Mouse (Mus musculus): ENCODE measurements around the gene Cc2d2a.

- no peak for TF ChIP-seq POLR2A (IDR thresholded peaks at IDR 0.05; ENCODE audit: control insufficient read depth, extremely low read depth, insufficient read depth, low read length, poor library complexity)
- no peak for TF ChIP-seq CTCF (IDR thresholded peaks at IDR 0.05; ENCODE audit: borderline replicate concordance, control insufficient read depth, extremely low read depth, insufficient read depth, low read length, poor library complexity)
Observed at GRCm38 (mm10) chr5:43692489-43692888, 30.3 kb downstream of the Cc2d2a start.

Measured in thymus, adult 2 months (tissue).